In genomic region chr16:20804601-20805017, GRCm38 (mm10) we compare ENCODE assay signal across 8 mouse cellular contexts.
A peak's percentile ranks its signal among the peaks of the same experiment; 100 is the strongest.
DNase-seq lines count a peak whose midpoint lies in the region; ATAC-seq lines count a peak whose summit lies in the region.

No protein-coding gene starts in this region.

- peak overlapping the region; percentile 43; the same call in 1 of the 2 replicates for H3K27ac ChIP-seq in intestine, embryonic 16.5 days (ENCODE audit: low read length)
- peak overlapping the region; percentile 83 for H3K27ac ChIP-seq in midbrain, embryonic 10.5 days (replicated peaks)

- peak overlapping the region; percentile 64 for H3K4me2 ChIP-seq in intestine, embryonic 16.5 days (ENCODE audit: low read depth, low read length)

- peak overlapping the region; percentile 36 for H3K4me3 ChIP-seq in intestine, embryonic 16.5 days (ENCODE audit: low read length)
- H3K4me3 ChIP-seq in midbrain, embryonic 10.5 days = peak overlapping the region; percentile 55

- H3K4me1 ChIP-seq in intestine, embryonic 16.5 days (ENCODE audit: control insufficient read depth, insufficient read depth, low read length) = peaks cover 13% of the 10 kb centered on the region; the same call in 1 of the 2 replicates
- peaks cover 15% of the 10 kb centered on the region for H3K4me1 ChIP-seq in midbrain, embryonic 10.5 days

- H3K36me3 ChIP-seq in intestine, embryonic 16.5 days (ENCODE audit: control insufficient read depth, insufficient read depth, low read length) = no peaks in the 10 kb centered on the region
- no peaks in the 10 kb centered on the region for H3K36me3 ChIP-seq in midbrain, embryonic 10.5 days

- H3K9me3 ChIP-seq in intestine, embryonic 16.5 days (ENCODE audit: control insufficient read depth, low read length) = no peaks in the 10 kb centered on the region
- H3K9me3 ChIP-seq in midbrain, embryonic 10.5 days (replicated peaks) = no peaks in the 10 kb centered on the region

- peak overlapping the region; percentile 59; the same call in 1 of the 2 replicates for H3K9ac ChIP-seq in intestine, embryonic 16.5 days (ENCODE audit: low read depth, low read length)

- peak; percentile 80 for ATAC-seq in intestine, embryonic 16.5 days

- intact Hi-C loops in left cerebral cortex, postnatal 36 days (cut with DNase I) = loop anchor here (5.0 kb wide), 2 partner anchors 93 to 388 kb away; no protein-coding TSS in a partner anchor

- no peaks in the 10 kb centered on the region for H3K27me3 ChIP-seq in intestine, embryonic 16.5 days (replicated peaks; ENCODE audit: control insufficient read depth, insufficient read depth, low read length)
- H3K27me3 ChIP-seq in midbrain, embryonic 10.5 days (ENCODE audit: low read depth, poor library complexity, severe bottlenecking) = no peaks in the 10 kb centered on the region

- DNase-seq in adrenal gland, adult 8-10 months = peak; percentile 70
- DNase-seq in embryo, embryonic 9.5 days (ENCODE audit: extremely low spot score) = peak; percentile 87
- DNase-seq in gastrocnemius, postnatal 4 days (ENCODE audit: low spot score in 2 of 2) = peak; percentile 62 to 76
- DNase-seq in left cerebral cortex, postnatal 36 days (ENCODE audit: low spot score in 2 of 2) = peak; percentile 59 to 72
- peak; percentile 85 for DNase-seq in midbrain, embryonic 10.5 days (ENCODE audit: low spot score)
- DNase-seq in right cerebral cortex, postnatal 36 days (ENCODE audit: low spot score in 2 of 2) = peak; percentile 52 to 60
- peak; percentile 75 to 82 for DNase-seq in urinary bladder, postnatal 4 days (ENCODE audit: low spot score in 2 of 2)

- 0% methylated on average over 10 of the region's 10 CpGs for WGBS in intestine, embryonic 16.5 days
- WGBS in midbrain, embryonic 10.5 days = 5% methylated on average over 10 of the region's 10 CpGs

Comparison
In these comparisons a context has a peak if more than half of its experiments do, and no peak if none do; other contexts are left out.
1. Peak in every context shown above with its lines: DNase-seq, ATAC-seq, H3K4me3 ChIP-seq and H3K27ac ChIP-seq.